Mouse (Mus musculus): ENCODE data around the gene Qpctl. TPM values are rescaled to one million over a fixed set of nuclear protein-coding genes. Genes with fewer than 3 reads are reported as not detected.

The Qpctl gene
- polyA plus RNA-seq, 1 experiment = 0.66 TPM

DNA sequence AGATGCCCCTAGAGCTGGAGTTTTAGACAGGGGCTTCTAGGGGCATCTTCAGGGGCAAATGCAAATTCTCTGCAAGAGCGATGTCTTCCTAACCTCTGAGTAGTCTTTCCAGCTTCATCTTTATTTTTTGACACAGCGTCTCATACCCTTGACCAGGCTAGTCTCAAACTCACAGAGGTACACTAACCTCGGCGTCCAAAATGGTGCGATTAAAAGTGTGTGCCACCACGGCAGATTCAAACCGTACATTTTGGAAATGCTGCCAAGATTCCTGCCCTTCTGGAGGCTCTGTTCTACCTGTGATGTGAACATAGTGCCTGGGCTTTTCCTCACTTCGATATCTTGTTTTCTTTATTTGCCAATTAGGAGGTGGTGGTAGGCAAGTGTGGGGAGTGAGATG lies 30.0 kb downstream of the Qpctl start:
- peak overlapping the region; percentile 77 for H3K4me3 ChIP-seq (replicated peaks)
- H3K36me3 ChIP-seq (ENCODE audit: control insufficient read depth) = no peaks in the 10 kb centered on the region; the same call in none of the 2 replicates
- TF ChIP-seq TAL1 (IDR thresholded peaks at IDR 0.05; ENCODE audit: low read length) (no peak), GATA1 (IDR thresholded peaks at IDR 0.05; ENCODE audit: low read length) (no peak)
- peaks cover 36% of the 10 kb centered on the region for H3K4me1 ChIP-seq (ENCODE audit: control insufficient read depth)
- peaks cover 12% of the 10 kb centered on the region for H3K27me3 ChIP-seq (ENCODE audit: control insufficient read depth)
- H3K9me3 ChIP-seq (ENCODE audit: control insufficient read depth, low read length) = peaks cover 13% of the 10 kb centered on the region

DNA sequence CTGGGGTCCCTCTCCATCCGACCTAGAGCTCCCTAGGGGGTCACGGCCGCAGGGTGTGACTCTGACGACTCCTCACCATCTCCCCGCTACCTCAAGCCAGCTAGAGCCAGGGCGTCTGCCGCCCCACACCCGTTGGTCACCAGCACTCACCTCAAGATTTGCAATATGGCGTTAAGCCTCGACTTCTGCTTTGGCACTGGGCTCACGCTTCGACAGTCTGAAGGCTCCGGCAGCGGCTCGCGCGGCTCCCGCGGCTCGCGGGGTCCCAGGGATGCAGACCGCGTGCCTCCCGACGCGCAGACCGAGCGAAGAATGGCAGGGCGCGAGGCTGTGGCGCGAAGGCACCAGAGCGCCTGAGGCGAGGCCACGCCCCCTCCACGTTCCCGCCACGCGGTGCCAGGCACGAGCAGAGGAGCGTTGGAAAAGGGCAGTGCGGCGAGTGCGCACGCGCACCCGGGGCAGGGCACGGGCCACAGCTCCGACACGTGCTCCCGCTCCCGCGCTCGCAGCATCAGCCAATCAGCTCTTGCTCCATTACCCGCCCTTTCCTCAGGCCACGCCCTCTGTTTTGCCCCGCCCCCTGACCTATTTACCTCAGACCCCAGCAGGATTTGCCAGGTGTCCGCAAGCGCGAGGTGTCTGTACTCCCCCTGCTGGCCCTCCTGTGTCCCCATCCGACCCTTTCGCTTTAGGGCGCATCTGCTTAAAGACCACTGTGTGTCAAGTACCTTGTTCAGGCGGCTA lies 30.9 kb downstream of the Qpctl start, which contains the start of gene Gm4969:
Gene Gm4969 (minus strand): TSS at position 341 of the 744 bp plus-strand sequence.
- peaks cover 13% of the 10 kb centered on the region for H3K9me3 ChIP-seq (ENCODE audit: control insufficient read depth, low read length)
- no peaks in the 10 kb centered on the region; the same call in 1 of the 2 replicates for H3K36me3 ChIP-seq (ENCODE audit: control insufficient read depth)
- peaks cover 12% of the 10 kb centered on the region for H3K27me3 ChIP-seq (ENCODE audit: control insufficient read depth)
- TF ChIP-seq GATA1 (IDR thresholded peaks at IDR 0.05; ENCODE audit: low read length) = no peak
- no peak for TF ChIP-seq TAL1 (IDR thresholded peaks at IDR 0.05; ENCODE audit: low read length)
- peaks cover 36% of the 10 kb centered on the region for H3K4me1 ChIP-seq (ENCODE audit: control insufficient read depth)
- H3K4me3 ChIP-seq (replicated peaks) = peak within 1 kb of the TSS; percentile 77

DNA sequence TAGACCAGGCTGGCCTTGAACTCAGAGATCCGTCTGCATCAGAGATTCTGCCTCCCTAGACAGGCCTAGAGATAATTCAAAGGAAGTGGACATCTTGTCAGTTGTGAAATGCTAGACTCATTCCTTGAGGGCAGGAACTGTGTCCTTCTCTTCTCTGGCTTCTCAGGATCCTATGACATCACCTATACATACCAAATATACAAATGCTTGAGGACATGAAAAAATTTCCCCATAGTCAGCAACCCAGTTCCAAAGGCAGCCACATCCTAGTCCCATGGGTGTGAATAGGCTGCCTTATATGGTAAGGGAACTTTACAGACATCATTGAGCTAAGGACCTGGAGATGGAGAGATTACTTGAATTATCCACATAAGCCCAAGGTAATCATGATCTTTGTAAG lies 39.5 kb downstream of the Qpctl start:
- TF ChIP-seq TAL1 (IDR thresholded peaks at IDR 0.05; ENCODE audit: low read length) (no peak), GATA1 (IDR thresholded peaks at IDR 0.05; ENCODE audit: low read length) (no peak)
- Histone ChIP-seq H3K36me3 (ENCODE audit: control insufficient read depth) (no peaks in the 10 kb centered on the region), H3K27me3 (ENCODE audit: control insufficient read depth) (peaks cover 20% of the 10 kb centered on the region), H3K4me3 (replicated peaks) (no peak overlapping the region), H3K9me3 (ENCODE audit: control insufficient read depth, low read length) (no peaks in the 10 kb centered on the region), H3K4me1 (ENCODE audit: control insufficient read depth) (no peaks in the 10 kb centered on the region)

DNA sequence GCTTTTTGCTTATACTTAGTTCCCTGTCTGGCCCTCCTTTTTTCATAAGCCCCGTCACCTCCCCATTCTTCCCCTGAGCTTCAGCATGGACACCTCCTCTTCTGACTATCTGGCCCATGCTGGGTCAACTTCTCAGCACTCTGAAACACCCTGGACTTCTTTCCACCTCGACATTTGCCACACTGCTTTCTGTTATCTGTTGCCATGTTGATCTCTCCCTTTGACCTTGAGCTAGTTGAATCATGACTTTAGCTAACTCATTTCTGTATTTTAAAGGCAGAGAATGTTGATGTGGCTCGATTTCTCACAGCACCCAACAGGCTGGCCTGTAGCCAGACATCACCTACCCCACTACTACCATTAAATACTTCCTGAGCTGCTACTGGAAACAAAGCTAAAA lies 41.7 kb downstream of the Qpctl start:
- TF ChIP-seq TAL1 (IDR thresholded peaks at IDR 0.05; ENCODE audit: low read length) (no peak), GATA1 (IDR thresholded peaks at IDR 0.05; ENCODE audit: low read length) (no peak)
- H3K27me3 ChIP-seq (ENCODE audit: control insufficient read depth) = peaks cover 17% of the 10 kb centered on the region

DNA sequence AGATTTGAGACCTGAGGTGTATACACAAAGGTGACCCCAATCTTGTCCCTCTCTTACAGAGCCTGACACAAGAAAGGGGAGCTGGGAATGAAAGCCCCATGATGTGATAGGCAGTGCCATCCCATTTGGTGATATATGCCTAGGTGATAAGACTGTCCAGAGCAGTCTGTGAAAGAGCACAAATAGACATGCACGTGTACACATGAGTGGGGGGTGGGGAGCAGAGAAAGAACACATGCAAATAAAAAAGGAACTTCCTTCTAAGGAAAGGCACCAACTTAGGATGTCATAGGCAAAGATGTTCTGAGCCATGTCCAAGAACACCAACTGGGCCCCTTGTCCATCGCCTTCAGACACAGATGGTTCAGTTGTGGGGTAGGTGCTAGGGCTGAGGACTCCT lies 44.6 kb downstream of the Qpctl start:
- Histone ChIP-seq H3K4me3 (replicated peaks) (no peak overlapping the region), H3K27me3 (ENCODE audit: control insufficient read depth) (peaks cover 13% of the 10 kb centered on the region), H3K4me1 (ENCODE audit: control insufficient read depth) (no peaks in the 10 kb centered on the region), H3K9me3 (ENCODE audit: control insufficient read depth, low read length) (no peaks in the 10 kb centered on the region), H3K36me3 (ENCODE audit: control insufficient read depth) (no peaks in the 10 kb centered on the region)
- TF ChIP-seq GATA1 (IDR thresholded peaks at IDR 0.05; ENCODE audit: low read length) (no peak), TAL1 (IDR thresholded peaks at IDR 0.05; ENCODE audit: low read length) (no peak)

More for the DNA sequence above, 41.7 kb downstream of the Qpctl start:
- H3K36me3 ChIP-seq (ENCODE audit: control insufficient read depth) = no peaks in the 10 kb centered on the region
- no peaks in the 10 kb centered on the region for H3K4me1 ChIP-seq (ENCODE audit: control insufficient read depth)
- no peak overlapping the region for H3K4me3 ChIP-seq (replicated peaks)
- no peaks in the 10 kb centered on the region for H3K9me3 ChIP-seq (ENCODE audit: control insufficient read depth, low read length)

DNA sequence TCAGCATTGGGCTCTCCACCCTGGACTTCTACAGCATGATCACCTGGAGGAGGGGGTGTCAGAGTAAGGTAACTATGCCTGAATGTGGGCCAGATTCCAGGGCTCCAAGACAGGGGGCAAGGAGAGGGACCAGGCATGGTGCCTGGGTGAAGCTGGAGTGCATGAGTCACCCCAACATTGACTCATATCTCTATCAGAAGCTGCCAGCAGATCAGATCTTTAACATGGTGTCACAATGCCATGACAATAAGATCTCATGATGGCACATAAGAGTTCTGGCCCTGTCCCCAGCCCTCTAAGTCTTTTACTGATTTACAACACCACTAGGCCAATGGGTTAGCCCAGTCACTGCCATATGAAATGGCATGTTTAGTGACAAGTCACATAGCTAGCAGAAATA lies 45.4 kb downstream of the Qpctl start:
- Histone ChIP-seq H3K36me3 (ENCODE audit: control insufficient read depth) (no peaks in the 10 kb centered on the region), H3K9me3 (ENCODE audit: control insufficient read depth, low read length) (no peaks in the 10 kb centered on the region), H3K4me3 (replicated peaks) (no peak overlapping the region), H3K27me3 (ENCODE audit: control insufficient read depth) (peaks cover 16% of the 10 kb centered on the region), H3K4me1 (ENCODE audit: control insufficient read depth) (no peaks in the 10 kb centered on the region)
- TF ChIP-seq TAL1 (IDR thresholded peaks at IDR 0.05; ENCODE audit: low read length) = no peak
- TF ChIP-seq GATA1 (IDR thresholded peaks at IDR 0.05; ENCODE audit: low read length) = no peak

DNA sequence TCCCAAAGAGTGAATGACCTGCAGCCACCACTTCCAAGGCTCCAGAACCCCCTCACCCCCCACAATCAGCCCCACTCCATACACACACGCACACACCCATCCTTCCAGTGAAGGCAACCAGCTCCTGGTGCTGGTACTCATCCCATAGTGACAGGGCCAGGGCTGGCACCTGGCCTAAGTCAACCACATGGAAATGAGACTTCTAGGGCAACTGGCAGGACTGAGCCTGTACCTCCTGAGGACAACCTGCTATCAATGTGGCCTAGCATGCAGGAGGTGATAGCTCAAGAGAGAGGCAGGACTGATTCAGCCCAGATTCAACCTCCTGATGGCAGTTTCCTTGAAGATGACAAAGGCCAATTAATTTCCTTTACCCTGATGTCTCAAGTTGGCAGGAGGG lies 48.8 kb downstream of the Qpctl start:
- no peak for TF ChIP-seq GATA1 (IDR thresholded peaks at IDR 0.05; ENCODE audit: low read length)
- H3K27me3 ChIP-seq (ENCODE audit: control insufficient read depth) = peaks cover 38% of the 10 kb centered on the region
- H3K4me3 ChIP-seq (replicated peaks) = no peak overlapping the region
- H3K9me3 ChIP-seq (ENCODE audit: control insufficient read depth, low read length) = no peaks in the 10 kb centered on the region
- peaks cover 3% of the 10 kb centered on the region; the same call in 1 of the 2 replicates for H3K36me3 ChIP-seq (ENCODE audit: control insufficient read depth)
- peaks cover 25% of the 10 kb centered on the region for H3K4me1 ChIP-seq (ENCODE audit: control insufficient read depth)

DNA sequence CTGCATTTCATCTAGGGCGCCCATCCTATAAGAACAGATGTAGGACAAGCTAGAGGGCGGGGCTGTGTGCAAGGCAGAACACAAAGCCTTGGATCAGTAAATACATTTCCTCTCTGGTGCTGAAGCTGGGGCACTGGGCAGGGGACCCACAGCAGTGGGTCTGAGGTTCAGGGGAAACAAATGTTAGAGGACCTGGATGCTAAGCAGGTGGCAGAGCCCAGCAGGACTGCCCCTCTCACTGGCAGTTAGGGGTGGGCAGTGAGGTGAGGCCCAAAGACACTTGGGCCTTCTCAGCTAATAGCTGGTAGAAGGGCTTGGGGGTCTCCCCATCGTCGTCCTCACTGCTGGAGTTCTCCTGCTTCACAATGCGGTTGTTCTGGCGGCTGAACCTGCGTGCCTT lies 50.3 kb downstream of the Qpctl start:
- H3K4me3 ChIP-seq (replicated peaks) = no peak overlapping the region
- peaks cover 39% of the 10 kb centered on the region for H3K4me1 ChIP-seq (ENCODE audit: control insufficient read depth)
- peaks cover 3% of the 10 kb centered on the region; the same call in 1 of the 2 replicates for H3K36me3 ChIP-seq (ENCODE audit: control insufficient read depth)
- no peaks in the 10 kb centered on the region for H3K9me3 ChIP-seq (ENCODE audit: control insufficient read depth, low read length)
- TF ChIP-seq GATA1 (IDR thresholded peaks at IDR 0.05; ENCODE audit: low read length) = no peak
- no peak for TF ChIP-seq TAL1 (IDR thresholded peaks at IDR 0.05; ENCODE audit: low read length)
- peaks cover 46% of the 10 kb centered on the region for H3K27me3 ChIP-seq (ENCODE audit: control insufficient read depth)

DNA sequence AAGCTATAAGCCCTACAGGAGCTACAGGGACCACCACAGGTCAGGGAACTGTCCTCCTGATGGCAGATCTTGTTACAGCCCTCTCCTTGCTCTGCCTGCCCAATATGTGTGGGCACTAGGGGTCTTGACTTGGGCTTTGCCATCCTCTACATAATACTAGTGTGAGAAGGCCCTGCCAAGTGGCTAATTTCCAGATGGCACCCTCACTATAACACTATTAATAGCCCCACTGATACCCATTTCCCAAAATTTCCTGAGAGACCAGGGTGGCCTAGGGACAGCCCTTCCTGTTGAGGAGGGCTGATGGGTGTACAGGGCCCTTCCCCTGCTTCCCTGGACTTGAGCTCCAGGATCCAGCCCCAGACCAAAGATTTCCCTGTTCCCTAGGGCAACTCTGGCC lies 51.2 kb downstream of the Qpctl start:
- Histone ChIP-seq H3K27me3 (ENCODE audit: control insufficient read depth) (peaks cover 47% of the 10 kb centered on the region), H3K36me3 (ENCODE audit: control insufficient read depth) (peaks cover 3% of the 10 kb centered on the region; the same call in 1 of the 2 replicates), H3K9me3 (ENCODE audit: control insufficient read depth, low read length) (no peaks in the 10 kb centered on the region), H3K4me1 (ENCODE audit: control insufficient read depth) (peaks cover 49% of the 10 kb centered on the region), H3K4me3 (replicated peaks) (no peak overlapping the region)
- TF ChIP-seq TAL1 (IDR thresholded peaks at IDR 0.05; ENCODE audit: low read length) = no peak
- no peak for TF ChIP-seq GATA1 (IDR thresholded peaks at IDR 0.05; ENCODE audit: low read length)
